Mouse (Mus musculus): ENCODE measurements at regions not wholly inside any gene's neighbourhood (a gene's known extent, or its start where the extent isn't known, plus 50 kb on each side); places are given as distances from the start of the nearest gene placed in this dataset.

GRCm38 (mm10) chr2:117418121-117418615 lies 75.4 kb upstream of the Rasgrp1 start:
- TF ChIP-seq POLR2A (IDR thresholded peaks at IDR 0.05; ENCODE audit: insufficient read depth, low read depth, low read length) (no peak), CTCF (IDR thresholded peaks at IDR 0.05) (no peak), EP300 (IDR thresholded peaks at IDR 0.05; ENCODE audit: insufficient read depth, low read depth, low read length) (no peak)
- Histone ChIP-seq H3K27me3 (ENCODE audit: control insufficient read depth, insufficient read depth, low read length) (no peaks in the 10 kb centered on the region; the same call in 1 of the 2 replicates), H3K4me3 (no peak overlapping the region), H3K79me2 (replicated peaks; ENCODE audit: control insufficient read depth, insufficient read depth, low read length) (no peaks in the 10 kb centered on the region), H3K4me1 (ENCODE audit: control insufficient read depth, insufficient read depth, low read length) (no peaks in the 10 kb centered on the region), H3K9ac (ENCODE audit: low read depth, low read length) (no peak overlapping the region), H3K27ac (no peak overlapping the region), H3K36me3 (ENCODE audit: control insufficient read depth, insufficient read depth, low read length) (no peaks in the 10 kb centered on the region)
- intact Hi-C loops (cut with DNase I) = no loop called here
- no peak for DNase-seq
- WGBS = 86% methylated on average over 8 of the region's 8 CpGs

GRCm38 (mm10) chr2:117418711-117419110 lies 75.9 kb upstream of the Rasgrp1 start:
- TF ChIP-seq EP300 (IDR thresholded peaks at IDR 0.05; ENCODE audit: insufficient read depth, low read depth, low read length) (no peak), CTCF (IDR thresholded peaks at IDR 0.05) (no peak), POLR2A (IDR thresholded peaks at IDR 0.05; ENCODE audit: insufficient read depth, low read depth, low read length) (no peak)
- H3K9ac ChIP-seq (ENCODE audit: low read depth, low read length) = no peak overlapping the region

GRCm38 (mm10) chr2:117421376-117421775 lies 78.6 kb upstream of the Rasgrp1 start:
- no peaks in the 10 kb centered on the region for H3K4me1 ChIP-seq (ENCODE audit: control insufficient read depth, insufficient read depth, low read length)
- WGBS = 67% methylated on average over 4 of the region's 4 CpGs
- no peaks in the 10 kb centered on the region for H3K36me3 ChIP-seq (ENCODE audit: control insufficient read depth, insufficient read depth, low read length)
- no peak overlapping the region for H3K27ac ChIP-seq
- TF ChIP-seq CTCF (IDR thresholded peaks at IDR 0.05) (no peak), POLR2A (IDR thresholded peaks at IDR 0.05; ENCODE audit: insufficient read depth, low read depth, low read length) (no peak), EP300 (IDR thresholded peaks at IDR 0.05; ENCODE audit: insufficient read depth, low read depth, low read length) (no peak)
- H3K9ac ChIP-seq (ENCODE audit: low read depth, low read length) = no peak overlapping the region
- intact Hi-C loops (cut with DNase I) = no loop called here
- no peaks in the 10 kb centered on the region for H3K79me2 ChIP-seq (replicated peaks; ENCODE audit: control insufficient read depth, insufficient read depth, low read length)
- no peaks in the 10 kb centered on the region; the same call in 1 of the 2 replicates for H3K27me3 ChIP-seq (ENCODE audit: control insufficient read depth, insufficient read depth, low read length)
- no peak overlapping the region for H3K4me3 ChIP-seq
- no peak for DNase-seq

More at GRCm38 (mm10) chr2:117418711-117419110, 75.9 kb upstream of the Rasgrp1 start:
- H3K79me2 ChIP-seq (replicated peaks; ENCODE audit: control insufficient read depth, insufficient read depth, low read length) = no peaks in the 10 kb centered on the region
- WGBS = 68% methylated on average over 3 of the region's 3 CpGs
- H3K4me3 ChIP-seq = no peak overlapping the region
- intact Hi-C loops (cut with DNase I) = no loop called here
- no peaks in the 10 kb centered on the region for H3K36me3 ChIP-seq (ENCODE audit: control insufficient read depth, insufficient read depth, low read length)
- no peak for DNase-seq
- H3K4me1 ChIP-seq (ENCODE audit: control insufficient read depth, insufficient read depth, low read length) = no peaks in the 10 kb centered on the region
- no peak overlapping the region for H3K27ac ChIP-seq
- H3K27me3 ChIP-seq (ENCODE audit: control insufficient read depth, insufficient read depth, low read length) = no peaks in the 10 kb centered on the region; the same call in 1 of the 2 replicates

GRCm38 (mm10) chr2:117422756-117423155 lies 80.0 kb upstream of the Rasgrp1 start:
- H3K27me3 ChIP-seq (ENCODE audit: control insufficient read depth, insufficient read depth, low read length) = no peaks in the 10 kb centered on the region; the same call in 1 of the 2 replicates
- H3K36me3 ChIP-seq (ENCODE audit: control insufficient read depth, insufficient read depth, low read length) = no peaks in the 10 kb centered on the region
- H3K9ac ChIP-seq (ENCODE audit: low read depth, low read length) = no peak overlapping the region
- no peak overlapping the region for H3K27ac ChIP-seq
- TF ChIP-seq EP300 (IDR thresholded peaks at IDR 0.05; ENCODE audit: insufficient read depth, low read depth, low read length) (no peak), CTCF (IDR thresholded peaks at IDR 0.05) (no peak), POLR2A (IDR thresholded peaks at IDR 0.05; ENCODE audit: insufficient read depth, low read depth, low read length) (no peak)
- 70% methylated on average over 4 of the region's 4 CpGs for WGBS
- H3K4me3 ChIP-seq = no peak overlapping the region
- DNase-seq = no peak
- H3K4me1 ChIP-seq (ENCODE audit: control insufficient read depth, insufficient read depth, low read length) = no peaks in the 10 kb centered on the region
- intact Hi-C loops (cut with DNase I) = no loop called here
- no peaks in the 10 kb centered on the region for H3K79me2 ChIP-seq (replicated peaks; ENCODE audit: control insufficient read depth, insufficient read depth, low read length)

GRCm38 (mm10) chr2:117429205-117429604 lies 86.4 kb upstream of the Rasgrp1 start:
- H3K27ac ChIP-seq = no peak overlapping the region
- no peaks in the 10 kb centered on the region for H3K36me3 ChIP-seq (ENCODE audit: control insufficient read depth, insufficient read depth, low read length)
- DNase-seq = no peak
- H3K4me3 ChIP-seq = no peak overlapping the region
- H3K27me3 ChIP-seq (ENCODE audit: control insufficient read depth, insufficient read depth, low read length) = no peaks in the 10 kb centered on the region
- no peak overlapping the region for H3K9ac ChIP-seq (ENCODE audit: low read depth, low read length)
- WGBS = 64% methylated on average over 9 of the region's 9 CpGs
- no peaks in the 10 kb centered on the region for H3K4me1 ChIP-seq (ENCODE audit: control insufficient read depth, insufficient read depth, low read length)
- H3K79me2 ChIP-seq (replicated peaks; ENCODE audit: control insufficient read depth, insufficient read depth, low read length) = no peaks in the 10 kb centered on the region
- no peak for TF ChIP-seq CTCF (IDR thresholded peaks at IDR 0.05)
- TF ChIP-seq EP300 (IDR thresholded peaks at IDR 0.05; ENCODE audit: insufficient read depth, low read depth, low read length) = no peak
- TF ChIP-seq POLR2A (IDR thresholded peaks at IDR 0.05; ENCODE audit: insufficient read depth, low read depth, low read length) = no peak
- intact Hi-C loops (cut with DNase I) = no loop called here

- Histone ChIP-seq H3K9ac (ENCODE audit: low read depth, low read length) (no peak overlapping the region), H3K36me3 (ENCODE audit: control insufficient read depth, insufficient read depth, low read length) (no peaks in the 10 kb centered on the region), H3K4me1 (ENCODE audit: control insufficient read depth, insufficient read depth, low read length) (no peaks in the 10 kb centered on the region), H3K27me3 (ENCODE audit: control insufficient read depth, insufficient read depth, low read length) (no peaks in the 10 kb centered on the region), H3K4me3 (no peak overlapping the region), H3K79me2 (replicated peaks; ENCODE audit: control insufficient read depth, insufficient read depth, low read length) (no peaks in the 10 kb centered on the region), H3K27ac (no peak overlapping the region)
- no peak for DNase-seq
- TF ChIP-seq CTCF (IDR thresholded peaks at IDR 0.05) = no peak
- no peak for TF ChIP-seq POLR2A (IDR thresholded peaks at IDR 0.05; ENCODE audit: insufficient read depth, low read depth, low read length)
- TF ChIP-seq EP300 (IDR thresholded peaks at IDR 0.05; ENCODE audit: insufficient read depth, low read depth, low read length) = no peak
- intact Hi-C loops (cut with DNase I) = no loop called here
- 44% methylated on average over 6 of the region's 6 CpGs for WGBS
Observed at GRCm38 (mm10) chr2:117432010-117432409, 89.2 kb upstream of the Rasgrp1 start.
